Mouse (Mus musculus) hindbrain, postnatal 0 days (tissue): ENCODE data around the gene Eml2. TPM values are rescaled to one million over a fixed set of nuclear protein-coding genes. Genes with fewer than 3 reads are reported as not detected.

Experiments
- ATAC-seq: fragments of 200-750 bp; cut with Nextera tagmentation; 2 replicates; pipeline ENCODE4 v1.8.0; 2017; ENCODE audit warnings: mild to moderate bottlenecking, moderate TSS enrichment, moderate library complexity
- DNase-seq: peaks from one replicate; pipeline ENCODE4 v3.0.0-alpha.2; 2015; ENCODE audit warnings: low spot score
- H3K27ac ChIP-seq: fragments of 300-500 bp; sonication (generic); 2 replicates; pipeline ENCODE4 v1.5.1; 2014; ENCODE audit warnings: mild to moderate bottlenecking
- H3K27me3 ChIP-seq: fragments of 300-500 bp; sonication (generic); 2 replicates; pipeline ENCODE4 v1.6.1; 2014; ENCODE audit warnings: low read length, mixed read lengths; ENCODE audit not compliant: insufficient read depth
- H3K36me3 ChIP-seq: fragments of 300-500 bp; sonication (generic); 2 replicates; pipeline ENCODE4 v1.6.1; 2014; ENCODE audit warnings: low read length, mixed read lengths; ENCODE audit not compliant: insufficient read depth
- H3K4me1 ChIP-seq: fragments of 300-500 bp; sonication (generic); 2 replicates; pipeline ENCODE4 v1.6.1; 2014; ENCODE audit warnings: antibody characterized with exemption, low read length, mixed read lengths; ENCODE audit not compliant: insufficient read depth
- H3K4me2 ChIP-seq: fragments of 300-500 bp; sonication (generic); 2 replicates; pipeline ENCODE4 v1.6.1; 2014; ENCODE audit warnings: low read depth, mild to moderate bottlenecking, low read length, moderate library complexity, mixed read lengths
- H3K4me3 ChIP-seq: fragments of 300-500 bp; sonication (generic); 2 replicates; pipeline ENCODE4 v1.5.1; 2014; ENCODE audit warnings: low read length
- H3K9ac ChIP-seq: fragments of 300-500 bp; sonication (generic); replicated peaks from 2 replicates; pipeline ENCODE4 v1.6.1; 2014; ENCODE audit warnings: mild to moderate bottlenecking, low read length, moderate library complexity, mixed read lengths
- H3K9me3 ChIP-seq: fragments of 300-500 bp; sonication (generic); 2 replicates; pipeline ENCODE4 v1.6.1; 2016; ENCODE audit warnings: low read length, mixed read lengths
- CTCF ChIP-seq: IDR thresholded peaks from 2 replicates; pipeline ENCODE4 v1.5.1; 2016; ENCODE audit warnings: antibody characterized with exemption, control low read depth, low read depth
- WGBS: fragments of 180-500 bp; shearing (Covaris S2); extraction: QIAGEN DNeasy Blood & Tissue Kit; methylation state at CpG from one replicate; pipeline ENCODE4 v1.1.7; 2014; 5-methylcytosine and 5-hydroxymethylcytosine counted together
- polyA plus RNA-seq: library from polyadenylated mRNA; unstranded; fragments of >200 nt; fragmentation: Nextera tagmentation; extraction: Ambion mirVana; gene quantifications from 2 replicates; pipeline ENCODE4 v1.2.1, GENCODE M21; 2015
- total RNA-seq: library from RNA; depleted of rRNA; stranded (reverse); fragments of >200 nt; gene quantifications from 2 replicates; pipeline ENCODE4 v1.2.3, GENCODE M21; 2014

Eml2 gene
- total and polyA plus RNA-seq, 2 experiments from 2014 or later: 18.9 to 103 TPM

DNA sequence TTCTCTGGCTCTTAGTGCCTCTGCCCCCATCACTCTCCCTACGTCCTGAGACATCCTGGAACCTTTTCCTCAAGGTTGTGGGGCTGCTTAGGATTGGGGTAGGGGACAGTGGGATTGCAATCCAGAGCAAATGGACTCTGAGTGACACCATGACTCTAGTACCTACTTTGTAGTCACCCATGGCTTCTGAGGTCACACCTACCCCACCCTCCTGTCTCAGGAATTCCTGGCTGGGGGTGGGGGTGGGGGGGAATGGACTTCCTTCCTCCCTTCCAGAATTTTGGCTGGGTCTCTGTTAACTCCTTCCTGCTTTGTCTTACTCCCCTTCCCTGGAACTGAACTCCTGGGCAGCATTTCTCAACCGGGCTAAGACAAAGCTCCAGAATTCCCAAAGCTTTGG, 37.2 kb downstream of the Eml2 start:
- H3K4me1 ChIP-seq: no peaks in the 10 kb centered on the region
- no peaks in the 10 kb centered on the region for H3K36me3 ChIP-seq
- no peak for DNase-seq
- no peaks in the 10 kb centered on the region for H3K27me3 ChIP-seq
- H3K4me3 ChIP-seq: no peak overlapping the region
- no peaks in the 10 kb centered on the region for H3K9me3 ChIP-seq
- no peak overlapping the region for H3K27ac ChIP-seq
- ATAC-seq: no peak
- H3K9ac ChIP-seq: no peak overlapping the region
- no peak for TF ChIP-seq CTCF
- peak overlapping the region; percentile 80; the same call in 1 of the 2 replicates for H3K4me2 ChIP-seq
- WGBS: 66% methylated on average over 2 of the region's 2 CpGs

DNA sequence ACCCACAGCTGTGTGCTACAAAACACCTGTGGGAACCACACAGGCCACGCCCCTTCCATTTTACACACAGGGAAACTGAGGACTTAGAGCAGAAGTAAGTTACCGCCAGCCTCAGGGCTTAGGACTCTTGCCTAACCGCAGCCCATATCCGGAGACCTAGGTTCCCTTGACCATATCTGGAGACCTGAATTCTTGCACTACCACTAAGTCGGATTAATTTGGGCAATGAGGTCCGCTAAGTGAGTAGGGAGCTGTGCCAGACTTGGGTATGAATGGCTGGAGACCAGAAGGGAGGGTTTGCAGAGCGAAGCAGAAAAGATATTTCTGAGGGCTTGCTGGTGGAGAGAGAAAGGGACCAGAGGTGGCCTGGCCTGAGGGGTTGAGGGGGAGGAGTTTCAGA, 38.1 kb downstream of the Eml2 start:
- H3K4me1 ChIP-seq: no peaks in the 10 kb centered on the region
- no peak for TF ChIP-seq CTCF
- 62% methylated on average over 7 of the region's 7 CpGs for WGBS
- H3K27me3 ChIP-seq: no peaks in the 10 kb centered on the region
- no peak overlapping the region for H3K9ac ChIP-seq
- H3K27ac ChIP-seq: no peak overlapping the region
- H3K4me3 ChIP-seq: no peak overlapping the region
- H3K9me3 ChIP-seq: no peaks in the 10 kb centered on the region
- DNase-seq (no peak), ATAC-seq (no peak)
- no peak overlapping the region; the same call in 1 of the 2 replicates for H3K4me2 ChIP-seq
- no peaks in the 10 kb centered on the region for H3K36me3 ChIP-seq

GRCm38 (mm10) chr7:19214940-19215339, 38.7 kb downstream of the Eml2 start:
- no peaks in the 10 kb centered on the region for H3K36me3 ChIP-seq
- H3K4me2 ChIP-seq: no peak overlapping the region; the same call in 1 of the 2 replicates
- no peak overlapping the region for H3K4me3 ChIP-seq
- no peak overlapping the region for H3K9ac ChIP-seq
- TF ChIP-seq CTCF: no peak
- WGBS: 68% methylated on average over 9 of the region's 9 CpGs
- no peaks in the 10 kb centered on the region for H3K9me3 ChIP-seq
- DNase-seq: no peak
- H3K27me3 ChIP-seq: no peaks in the 10 kb centered on the region
- ATAC-seq: no peak
- no peak overlapping the region for H3K27ac ChIP-seq
- H3K4me1 ChIP-seq: no peaks in the 10 kb centered on the region

- TF ChIP-seq CTCF: no peak
Observed at GRCm38 (mm10) chr7:19217492-19217891, 41.3 kb downstream of the Eml2 start.

GRCm38 (mm10) chr7:19217944-19218343, 41.7 kb downstream of the Eml2 start:
- WGBS: 21% methylated on average over 2 of the region's 3 CpGs
- ATAC-seq: peak; percentile 46; the same call in 1 of the 2 replicates
- DNase-seq: peak; percentile 9

More at GRCm38 (mm10) chr7:19217492-19217891, 41.3 kb downstream of the Eml2 start:
- Histone ChIP-seq H3K9ac (no peak overlapping the region), H3K27ac (no peak overlapping the region), H3K4me3 (no peak overlapping the region), H3K36me3 (no peaks in the 10 kb centered on the region), H3K4me2 (no peak overlapping the region), H3K27me3 (no peaks in the 10 kb centered on the region), H3K4me1 (no peaks in the 10 kb centered on the region), H3K9me3 (no peaks in the 10 kb centered on the region)
- WGBS: 73% methylated on average over 5 of the region's 5 CpGs
- DNase-seq (no peak), ATAC-seq (no peak)

GRCm38 (mm10) chr7:19220061-19220460, 43.8 kb downstream of the Eml2 start:
- Histone ChIP-seq H3K36me3 (no peaks in the 10 kb centered on the region), H3K4me1 (no peaks in the 10 kb centered on the region), H3K4me2 (no peak overlapping the region), H3K27ac (no peak overlapping the region), H3K9me3 (no peaks in the 10 kb centered on the region), H3K9ac (no peak overlapping the region), H3K4me3 (no peak overlapping the region), H3K27me3 (no peaks in the 10 kb centered on the region)
- DNase-seq: no peak
- ATAC-seq: no peak
- TF ChIP-seq CTCF: no peak
- WGBS: 64% methylated on average over 3 of the region's 3 CpGs

More at GRCm38 (mm10) chr7:19217944-19218343, 41.7 kb downstream of the Eml2 start:
- H3K4me2 ChIP-seq: no peak overlapping the region
- H3K27ac ChIP-seq: no peak overlapping the region
- no peaks in the 10 kb centered on the region for H3K4me1 ChIP-seq
- no peak for TF ChIP-seq CTCF
- no peaks in the 10 kb centered on the region for H3K36me3 ChIP-seq
- H3K9ac ChIP-seq: no peak overlapping the region
- H3K9me3 ChIP-seq: no peaks in the 10 kb centered on the region
- no peak overlapping the region for H3K4me3 ChIP-seq
- no peaks in the 10 kb centered on the region for H3K27me3 ChIP-seq

- Histone ChIP-seq H3K27me3 (no peaks in the 10 kb centered on the region), H3K4me3 (no peak overlapping the region), H3K27ac (no peak overlapping the region), H3K36me3 (no peaks in the 10 kb centered on the region), H3K9me3 (no peaks in the 10 kb centered on the region), H3K9ac (no peak overlapping the region), H3K4me2 (no peak overlapping the region), H3K4me1 (peaks cover 4% of the 10 kb centered on the region; the same call in 1 of the 2 replicates)
- ATAC-seq: no peak
- DNase-seq: no peak
- WGBS: 96% methylated on average over 16 of the region's 16 CpGs
- no peak for TF ChIP-seq CTCF
Observed at GRCm38 (mm10) chr7:19222189-19222588, 46.0 kb downstream of the Eml2 start.
